Mouse (Mus musculus): ENCODE data around the gene A2ml1.

GRCm38 (mm10) chr6:128490141-128490540 lies 91.3 kb downstream of the A2ml1 start:
- TF ChIP-seq POLR2A (IDR thresholded peaks at IDR 0.05; ENCODE audit: control insufficient read depth, extremely low read depth, insufficient read depth, low read length, poor library complexity) (no peak), CTCF (IDR thresholded peaks at IDR 0.05; ENCODE audit: borderline replicate concordance, control insufficient read depth, extremely low read depth, insufficient read depth, low read length, poor library complexity) (no peak)
